Mouse (Mus musculus) cerebellum, adult 2 months (tissue): ENCODE results near the gene Tomm20. TPM values are rescaled to one million over a fixed set of nuclear protein-coding genes. Genes with fewer than 3 reads are reported as not detected.
A peak's percentile ranks its signal among the peaks of the same experiment; 100 is the strongest.
"Not testable (repeated sequence)": the region's sequence is repeated elsewhere in the genome, so short reads cannot be mapped to it uniquely, and the experiment has no call there.

Experiments used
- DNase-seq, 2 experiments: peaks; one replicate each; pipeline ENCODE4 v3.0.0; 2021
- H3K27ac ChIP-seq: fragments of 200-500 bp; 2 replicates; pipeline ENCODE4 v1.5.1; 2012; ENCODE audit warnings: low read length, control low read depth, inconsistent platforms; ENCODE audit not compliant: insufficient read depth
- H3K27me3 ChIP-seq: fragments of 200-500 bp; 2 replicates; pipeline ENCODE4 v1.6.1; 2012; ENCODE audit warnings: inconsistent platforms, mild to moderate bottlenecking, low read length, moderate library complexity; ENCODE audit not compliant: control insufficient read depth, insufficient read depth
- H3K4me1 ChIP-seq: fragments of 200-500 bp; 2 replicates; pipeline ENCODE4 v1.6.1; 2011; ENCODE audit warnings: low read length; ENCODE audit not compliant: control insufficient read depth, insufficient read depth
- H3K4me3 ChIP-seq: fragments of 200-500 bp; replicated peaks from 2 replicates; pipeline ENCODE3; 2011; ENCODE audit warnings: mild to moderate bottlenecking, low read depth, low read length, control low read depth; ENCODE audit not compliant: insufficient read depth
- CTCF ChIP-seq: fragments of 200-500 bp; IDR thresholded peaks from 2 replicates; pipeline ENCODE4 v1.5.1; 2011; ENCODE audit warnings: low read depth, mild to moderate bottlenecking, control low read depth, low read length, moderate library complexity, borderline replicate concordance; ENCODE audit not compliant: insufficient read depth
- POLR2A ChIP-seq: fragments of 200-500 bp; IDR thresholded peaks from 2 replicates; pipeline ENCODE4 v1.6.1; 2011; ENCODE audit warnings: low read length, control low read depth, borderline replicate concordance; ENCODE audit not compliant: insufficient read depth
- WGBS: fragments of 180-500 bp; shearing (Covaris S2); methylation state at CpG from one replicate; pipeline ENCODE4 v1.1.7; 2018; 5-methylcytosine and 5-hydroxymethylcytosine counted together
- polyA plus RNA-seq: library from polyadenylated mRNA; depleted of rRNA; stranded (reverse); fragments of >200 nt; gene quantifications from 2 replicates; pipeline ENCODE4 v1.2.3, GENCODE M21; 2012; rRNA removed

The Tomm20 gene
- 195 and 202 TPM in 2 replicates for polyA plus RNA-seq

GRCm38 (mm10) chr8:126945730-126946163, at the start of gene Tomm20:
TSS of gene Tomm20 (minus strand) at chr8:126945844.
- Histone ChIP-seq H3K4me3 (peak within 1 kb of the TSS; percentile 84), H3K27ac (peak within 1 kb of the TSS; percentile 93), H3K27me3 (no peaks in the 10 kb centered on the region), H3K4me1 (peaks cover 5% of the 10 kb centered on the region)
- DNase-seq = peak; percentile 97
- under 1% methylated on average over 48 of the region's 48 CpGs for WGBS
- TF ChIP-seq POLR2A (peak; percentile 66; the same call in 1 of the 2 replicates), CTCF (no peak)

- TF ChIP-seq POLR2A (no peak), CTCF (no peak)
- Histone ChIP-seq H3K4me3 (no peak overlapping the region), H3K27ac (no peak overlapping the region), H3K4me1 (no peaks in the 10 kb centered on the region), H3K27me3 (no peaks in the 10 kb centered on the region)
- no peak for DNase-seq
- WGBS = 38% methylated on average over 1 of the region's 1 CpGs
These were observed 48.9 kb upstream of the Tomm20 start for GRCm38 (mm10) chr8:126994506-126994905.

GRCm38 (mm10) chr8:126989363-126990153, 43.9 kb upstream of the Tomm20 start:
- TF ChIP-seq POLR2A (no peak), CTCF (no peak)
- H3K4me1 ChIP-seq = no peaks in the 10 kb centered on the region
- H3K27me3 ChIP-seq = no peaks in the 10 kb centered on the region
- WGBS = 74% methylated on average over 5 of the region's 5 CpGs
- DNase-seq = no peak
- no peak overlapping the region for H3K4me3 ChIP-seq
- H3K27ac ChIP-seq = no peak overlapping the region

- H3K27me3 ChIP-seq = no peaks in the 10 kb centered on the region
- no peak overlapping the region for H3K27ac ChIP-seq
- 23% methylated on average over 16 of the region's 16 CpGs for WGBS
- no peak for DNase-seq
- no peak overlapping the region for H3K4me3 ChIP-seq
- no peaks in the 10 kb centered on the region for H3K4me1 ChIP-seq
- TF ChIP-seq POLR2A (no peak), CTCF (no peak; the same call in 1 of the 2 replicates)
These were observed 42.8 kb upstream of the Tomm20 start for GRCm38 (mm10) chr8:126988346-126989006.

GRCm38 (mm10) chr8:126986495-126986894, 40.9 kb upstream of the Tomm20 start:
- DNase-seq = peak; percentile 81 to 85
- WGBS = 2% methylated on average over 12 of the region's 12 CpGs
- Histone ChIP-seq H3K4me1 (no peaks in the 10 kb centered on the region), H3K4me3 (no peak overlapping the region), H3K27ac (no peak overlapping the region), H3K27me3 (no peaks in the 10 kb centered on the region)
- peak; percentile 100 for TF ChIP-seq CTCF
- no peak for TF ChIP-seq POLR2A

GRCm38 (mm10) chr8:126980046-126980445, 34.4 kb upstream of the Tomm20 start:
- H3K4me1 ChIP-seq = no peaks in the 10 kb centered on the region
- no peak overlapping the region for H3K4me3 ChIP-seq
- 54% methylated on average over 5 of the region's 5 CpGs for WGBS
- no peak overlapping the region for H3K27ac ChIP-seq
- no peak for DNase-seq
- TF ChIP-seq CTCF (no peak), POLR2A (no peak)
- H3K27me3 ChIP-seq = no peaks in the 10 kb centered on the region

- no peak for TF ChIP-seq POLR2A
- TF ChIP-seq CTCF = no peak
- DNase-seq = no peak
- Histone ChIP-seq H3K27me3 (no peaks in the 10 kb centered on the region), H3K4me3 (no peak overlapping the region), H3K4me1 (no peaks in the 10 kb centered on the region), H3K27ac (no peak overlapping the region)
- WGBS = 24% methylated on average over 27 of the region's 27 CpGs
These were observed 33.7 kb upstream of the Tomm20 start for GRCm38 (mm10) chr8:126979091-126979920.

GRCm38 (mm10) chr8:126978535-126978934, 32.9 kb upstream of the Tomm20 start:
- H3K27ac ChIP-seq, H3K4me3 ChIP-seq, H3K4me1 ChIP-seq, DNase-seq, H3K27me3 ChIP-seq: not testable (repeated sequence)
- WGBS = 48% methylated on average over 2 of the region's 3 CpGs
